Mouse (Mus musculus): ENCODE measurements around the gene C2cd3.

DNA sequence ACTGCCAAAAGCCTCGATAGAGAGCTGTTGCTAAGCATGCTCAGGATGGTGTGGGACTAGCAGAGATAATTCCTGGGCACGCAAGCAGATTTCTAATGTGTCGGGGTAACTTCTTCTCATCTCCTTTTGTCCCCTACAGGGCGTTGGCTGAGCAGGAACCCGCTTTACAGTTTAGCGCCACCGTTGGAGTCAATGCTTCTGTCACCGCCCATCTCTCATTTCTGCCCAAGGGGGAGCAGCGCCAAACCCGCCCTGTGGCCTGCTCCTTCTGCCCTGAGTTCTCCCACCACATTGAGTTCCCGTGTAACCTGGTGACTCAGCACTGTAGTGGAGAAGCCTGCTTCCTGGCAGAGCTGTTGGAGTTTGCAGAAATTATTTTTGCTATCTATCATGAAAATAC is 57.9 kb downstream of the C2cd3 start:
- TF ChIP-seq CTCF (IDR thresholded peaks at IDR 0.05; ENCODE audit: low read depth) = no peak
- no peak for TF ChIP-seq EP300 (IDR thresholded peaks at IDR 0.05; ENCODE audit: low read depth)

All from heart, postnatal 0 days (tissue).